Mouse (Mus musculus) embryonic facial prominence, embryonic 13.5 days (tissue): ENCODE data around the gene Adamts8. TPM values are rescaled to one million over a fixed set of nuclear protein-coding genes. Genes with fewer than 3 reads are reported as not detected.

Experiments
- ATAC-seq: fragments of 200-750 bp; cut with Nextera tagmentation; 2 replicates; pipeline ENCODE4 v1.8.0; 2017; ENCODE audit warnings: low read depth; ENCODE audit not compliant: insufficient number of reproducible peaks, insufficient read depth, low FRiP score, low TSS enrichment
- H3K27ac ChIP-seq: fragments of 300-500 bp; sonication (generic); 2 replicates; pipeline ENCODE4 v1.5.1; 2015; ENCODE audit warnings: moderate library complexity, mild to moderate bottlenecking, inconsistent platforms
- H3K27me3 ChIP-seq: fragments of 300-500 bp; sonication (generic); 2 replicates; pipeline ENCODE4 v1.6.1; 2015; ENCODE audit warnings: mild to moderate bottlenecking, inconsistent platforms
- H3K36me3 ChIP-seq: fragments of 300-500 bp; sonication (generic); 2 replicates; pipeline ENCODE4 v1.6.1; 2015; ENCODE audit warnings: mild to moderate bottlenecking, inconsistent platforms
- H3K4me1 ChIP-seq: fragments of 300-500 bp; sonication (generic); 2 replicates; pipeline ENCODE4 v1.6.1; 2015; ENCODE audit warnings: inconsistent platforms
- H3K4me2 ChIP-seq: fragments of 300-500 bp; sonication (generic); 2 replicates; pipeline ENCODE4 v1.6.1; 2015; ENCODE audit warnings: moderate library complexity, mild to moderate bottlenecking, inconsistent platforms
- H3K4me3 ChIP-seq: fragments of 300-500 bp; sonication (generic); 2 replicates; pipeline ENCODE4 v1.5.1; 2015; ENCODE audit warnings: mild to moderate bottlenecking, inconsistent platforms
- H3K9ac ChIP-seq: fragments of 300-500 bp; sonication (generic); 2 replicates; pipeline ENCODE4 v1.6.1; 2015; ENCODE audit warnings: mild to moderate bottlenecking, inconsistent platforms
- H3K9me3 ChIP-seq: fragments of 300-500 bp; sonication (generic); 2 replicates; pipeline ENCODE4 v1.6.1; 2016; ENCODE audit warnings: inconsistent platforms
- WGBS: fragments of 180-500 bp; shearing (Covaris S2); methylation state at CpG from one replicate; pipeline ENCODE4 v1.1.7; 2015; ENCODE audit warnings: mixed read lengths; 5-methylcytosine and 5-hydroxymethylcytosine counted together
- polyA plus RNA-seq: library from polyadenylated mRNA; unstranded; fragments of >200 nt; fragmentation: Nextera tagmentation; extraction: Ambion mirVana; gene quantifications from 2 replicates; pipeline ENCODE4 v1.2.1, GENCODE M21; 2015

Adamts8 gene
- polyA plus RNA-seq, 1 experiment from 2014 or later: 2.0 TPM

- ATAC-seq: 0 out of 2 replicates have a peak, but pooled peaks have one; percentile 37
- WGBS: 22% methylated on average over 6 of the region's 6 CpGs
- H3K4me3 ChIP-seq: no peak overlapping the region
- H3K27ac ChIP-seq: peak overlapping the region; percentile 57
- H3K27me3 ChIP-seq: no peaks in the 10 kb centered on the region
- 0 out of 2 replicates have a peak overlapping the region, but pooled peaks have one; percentile 11 for H3K4me2 ChIP-seq
- peaks cover 11% of the 10 kb centered on the region for H3K4me1 ChIP-seq
- H3K9ac ChIP-seq: no peak overlapping the region
- no peaks in the 10 kb centered on the region for H3K9me3 ChIP-seq
- no peaks in the 10 kb centered on the region for H3K36me3 ChIP-seq
Measured at GRCm38 (mm10) chr9:30985782-30986181, 43.4 kb downstream of the Adamts8 start.

- H3K9ac ChIP-seq: no peak overlapping the region
- no peak for ATAC-seq
Measured at GRCm38 (mm10) chr9:30993106-30993505, 50.7 kb downstream of the Adamts8 start.

GRCm38 (mm10) chr9:30996590-30997562 is 54.5 kb downstream of the Adamts8 start:
- Histone ChIP-seq H3K4me3 (no peak overlapping the region), H3K4me2 (no peak overlapping the region), H3K36me3 (no peaks in the 10 kb centered on the region), H3K9me3 (no peaks in the 10 kb centered on the region), H3K4me1 (no peaks in the 10 kb centered on the region), H3K27ac (no peak overlapping the region), H3K9ac (no peak overlapping the region), H3K27me3 (no peaks in the 10 kb centered on the region)
- ATAC-seq: no peak
- 69% methylated on average over 12 of the region's 12 CpGs for WGBS

More at GRCm38 (mm10) chr9:30993106-30993505, 50.7 kb downstream of the Adamts8 start:
- Histone ChIP-seq H3K27me3 (no peaks in the 10 kb centered on the region), H3K27ac (no peak overlapping the region), H3K4me3 (no peak overlapping the region), H3K36me3 (no peaks in the 10 kb centered on the region), H3K4me1 (no peaks in the 10 kb centered on the region), H3K4me2 (no peak overlapping the region), H3K9me3 (no peaks in the 10 kb centered on the region)
- 83% methylated on average over 5 of the region's 5 CpGs for WGBS

GRCm38 (mm10) chr9:31000641-31001040 is 58.3 kb downstream of the Adamts8 start:
- H3K27ac ChIP-seq: no peak overlapping the region
- H3K4me2 ChIP-seq: no peak overlapping the region
- WGBS: 79% methylated on average over 10 of the region's 10 CpGs
- no peaks in the 10 kb centered on the region for H3K36me3 ChIP-seq
- no peaks in the 10 kb centered on the region for H3K9me3 ChIP-seq
- no peak overlapping the region for H3K4me3 ChIP-seq
- no peak overlapping the region for H3K9ac ChIP-seq
- H3K4me1 ChIP-seq: no peaks in the 10 kb centered on the region
- no peak for ATAC-seq
- no peaks in the 10 kb centered on the region for H3K27me3 ChIP-seq

- no peaks in the 10 kb centered on the region for H3K9me3 ChIP-seq
- no peaks in the 10 kb centered on the region for H3K4me1 ChIP-seq
- H3K4me3 ChIP-seq: no peak overlapping the region
- H3K9ac ChIP-seq: no peak overlapping the region
- H3K27me3 ChIP-seq: no peaks in the 10 kb centered on the region
- no peak overlapping the region for H3K27ac ChIP-seq
- no peak for ATAC-seq
- H3K4me2 ChIP-seq: no peak overlapping the region
- 73% methylated on average over 4 of the region's 4 CpGs for WGBS
- H3K36me3 ChIP-seq: no peaks in the 10 kb centered on the region
Measured at GRCm38 (mm10) chr9:31002528-31002927, 60.2 kb downstream of the Adamts8 start.

GRCm38 (mm10) chr9:31009334-31009733 is 67.0 kb downstream of the Adamts8 start:
- H3K9me3 ChIP-seq: no peaks in the 10 kb centered on the region
- no peak overlapping the region for H3K9ac ChIP-seq
- H3K4me2 ChIP-seq: no peak overlapping the region
- 88% methylated on average over 2 of the region's 2 CpGs for WGBS
- H3K27ac ChIP-seq: no peak overlapping the region
- no peaks in the 10 kb centered on the region for H3K27me3 ChIP-seq
- H3K36me3 ChIP-seq: no peaks in the 10 kb centered on the region
- H3K4me3 ChIP-seq: no peak overlapping the region
- peaks cover 9% of the 10 kb centered on the region for H3K4me1 ChIP-seq
- no peak for ATAC-seq

GRCm38 (mm10) chr9:31010040-31010439 is 67.7 kb downstream of the Adamts8 start:
- Histone ChIP-seq H3K4me2 (no peak overlapping the region), H3K4me3 (no peak overlapping the region), H3K9me3 (no peaks in the 10 kb centered on the region), H3K36me3 (no peaks in the 10 kb centered on the region), H3K27me3 (no peaks in the 10 kb centered on the region), H3K9ac (no peak overlapping the region), H3K4me1 (peaks cover 9% of the 10 kb centered on the region), H3K27ac (no peak overlapping the region)
- WGBS: 68% methylated on average over 3 of the region's 3 CpGs
- ATAC-seq: no peak

GRCm38 (mm10) chr9:31010749-31011148 is 68.4 kb downstream of the Adamts8 start:
- Histone ChIP-seq H3K9ac (no peak overlapping the region), H3K4me2 (no peak overlapping the region), H3K27me3 (no peaks in the 10 kb centered on the region), H3K9me3 (no peaks in the 10 kb centered on the region), H3K4me3 (no peak overlapping the region), H3K4me1 (peaks cover 9% of the 10 kb centered on the region), H3K36me3 (no peaks in the 10 kb centered on the region), H3K27ac (no peak overlapping the region)
- no peak for ATAC-seq
- WGBS: 38% methylated on average over 3 of the region's 3 CpGs

- ATAC-seq: no peak
- Histone ChIP-seq H3K36me3 (no peaks in the 10 kb centered on the region), H3K4me1 (peaks cover 9% of the 10 kb centered on the region), H3K4me3 (no peak overlapping the region), H3K27ac (no peak overlapping the region), H3K27me3 (no peaks in the 10 kb centered on the region), H3K9me3 (no peaks in the 10 kb centered on the region), H3K9ac (no peak overlapping the region), H3K4me2 (no peak overlapping the region)
- 20% methylated on average over 1 of the region's 1 CpGs for WGBS
Measured at GRCm38 (mm10) chr9:31011533-31011932, 69.2 kb downstream of the Adamts8 start.

- no peak overlapping the region for H3K9ac ChIP-seq
- no peak overlapping the region for H3K4me3 ChIP-seq
- no peak overlapping the region for H3K27ac ChIP-seq
- H3K4me2 ChIP-seq: no peak overlapping the region
- no peaks in the 10 kb centered on the region for H3K36me3 ChIP-seq
- no peak for ATAC-seq
- peaks cover 9% of the 10 kb centered on the region for H3K4me1 ChIP-seq
- no peaks in the 10 kb centered on the region for H3K27me3 ChIP-seq
- WGBS: 76% methylated on average over 4 of the region's 4 CpGs
- H3K9me3 ChIP-seq: no peaks in the 10 kb centered on the region
Measured at GRCm38 (mm10) chr9:31012674-31013073, 70.3 kb downstream of the Adamts8 start.

GRCm38 (mm10) chr9:31013415-31013814 is 71.1 kb downstream of the Adamts8 start:
- ATAC-seq: no peak
- Histone ChIP-seq H3K27ac (no peak overlapping the region), H3K27me3 (no peaks in the 10 kb centered on the region), H3K9ac (no peak overlapping the region), H3K4me1 (peaks cover 9% of the 10 kb centered on the region), H3K36me3 (no peaks in the 10 kb centered on the region), H3K9me3 (no peaks in the 10 kb centered on the region), H3K4me3 (no peak overlapping the region), H3K4me2 (no peak overlapping the region)
- WGBS: 88% methylated on average over 4 of the region's 4 CpGs
